Mouse (Mus musculus): Measurements from ENCODE around the gene Apof. TPM values are rescaled to one million over a fixed set of nuclear protein-coding genes. Genes with fewer than 3 reads are reported as not detected.
"Not testable (repeated sequence)": the region's sequence is repeated elsewhere in the genome, so short reads cannot be mapped to it uniquely, and the experiment has no call there.

Apof gene
- total RNA-seq, 2 experiments from 2014 or later: not detected

GRCm38 (mm10) chr10:128256328-128256727, 12.1 kb upstream of the Apof start:
- no peak for DNase-seq (ENCODE audit: low spot score in 2 of 2)

GRCm38 (mm10) chr10:128258953-128259352, 9.5 kb upstream of the Apof start:
- DNase-seq (ENCODE audit: low spot score in 2 of 2): no peak

GRCm38 (mm10) chr10:128259946-128260345, 8.5 kb upstream of the Apof start:
- no peak for DNase-seq (ENCODE audit: low spot score in 2 of 2)

- DNase-seq (ENCODE audit: low spot score in 2 of 2): not testable (repeated sequence)
These were observed 8.1 kb upstream of the Apof start for GRCm38 (mm10) chr10:128260376-128260775.

- no peak for DNase-seq (ENCODE audit: low spot score in 2 of 2)
These were observed 6.2 kb upstream of the Apof start for GRCm38 (mm10) chr10:128262300-128262699.

- no peak for DNase-seq (ENCODE audit: low spot score in 2 of 2)
These were observed 4.8 kb upstream of the Apof start for GRCm38 (mm10) chr10:128263393-128264310.

- DNase-seq (ENCODE audit: low spot score in 2 of 2): no peak
These were observed 887 bp downstream of the Apof start for GRCm38 (mm10) chr10:128269206-128269910.

GRCm38 (mm10) chr10:128270287-128270841, 1.9 kb downstream of the Apof start, which contains the start of gene Stat2:
Gene Stat2, plus strand, starts transcription at chr10:128270559.
- peak; percentile 96 to 98 for DNase-seq (ENCODE audit: low spot score in 2 of 2)

GRCm38 (mm10) chr10:128270866-128271265, 2.4 kb downstream of the Apof start:
- DNase-seq (ENCODE audit: low spot score in 2 of 2): no peak

- no peak for DNase-seq (ENCODE audit: low spot score in 2 of 2)
These were observed 3.4 kb downstream of the Apof start for GRCm38 (mm10) chr10:128271883-128272282.

- not testable (repeated sequence) for DNase-seq (ENCODE audit: low spot score in 2 of 2)
These were observed 4.5 kb downstream of the Apof start for GRCm38 (mm10) chr10:128272819-128273439.

GRCm38 (mm10) chr10:128275374-128275773, 6.9 kb downstream of the Apof start:
- DNase-seq (ENCODE audit: low spot score in 2 of 2): not testable (repeated sequence)

GRCm38 (mm10) chr10:128278158-128278557, 9.7 kb downstream of the Apof start:
- no peak for DNase-seq (ENCODE audit: low spot score in 2 of 2)

- DNase-seq (ENCODE audit: low spot score in 2 of 2): no peak
These were observed 12.5 kb downstream of the Apof start for GRCm38 (mm10) chr10:128280943-128281342.

GRCm38 (mm10) chr10:128281682-128282081, 13.2 kb downstream of the Apof start:
- no peak for DNase-seq (ENCODE audit: low spot score in 2 of 2)

GRCm38 (mm10) chr10:128282886-128283450, 14.5 kb downstream of the Apof start:
- DNase-seq (ENCODE audit: low spot score in 2 of 2): no peak

GRCm38 (mm10) chr10:128283604-128284579, 15.4 kb downstream of the Apof start:
- DNase-seq (ENCODE audit: low spot score in 2 of 2): peak in 1 of 2 experiments; percentile 70

- not testable (repeated sequence) for DNase-seq (ENCODE audit: low spot score in 2 of 2)
These were observed 22.1 kb downstream of the Apof start for GRCm38 (mm10) chr10:128290594-128290993.

GRCm38 (mm10) chr10:128296370-128297090, 28.1 kb downstream of the Apof start:
- no peak for DNase-seq (ENCODE audit: low spot score in 2 of 2)
